Mouse (Mus musculus) heart, embryonic 13.5 days (tissue): ENCODE data around the gene Lypd6b. TPM values are rescaled to one million over a fixed set of nuclear protein-coding genes. Genes with fewer than 3 reads are reported as not detected.

Experiments used
- ATAC-seq: fragments of 200-750 bp; cut with Nextera tagmentation; 2 replicates; pipeline ENCODE4 v1.8.0; 2017; ENCODE audit warnings: moderate TSS enrichment; ENCODE audit not compliant: insufficient number of reproducible peaks, low FRiP score, low TSS enrichment; ENCODE audit errors: extremely low read depth
- H3K27ac ChIP-seq: fragments of 300-500 bp; sonication (generic); replicated peaks from 2 replicates; pipeline ENCODE4 v1.5.1; 2015; ENCODE audit warnings: moderate library complexity, mild to moderate bottlenecking, inconsistent platforms
- H3K27me3 ChIP-seq: fragments of 300-500 bp; sonication (generic); replicated peaks from 2 replicates; pipeline ENCODE4 v1.6.1; 2015; ENCODE audit warnings: mild to moderate bottlenecking, inconsistent platforms
- H3K36me3 ChIP-seq: fragments of 300-500 bp; sonication (generic); 2 replicates; pipeline ENCODE4 v1.6.1; 2015; ENCODE audit warnings: mild to moderate bottlenecking, inconsistent platforms
- H3K4me1 ChIP-seq: fragments of 300-500 bp; sonication (generic); 2 replicates; pipeline ENCODE4 v1.6.1; 2015; ENCODE audit warnings: inconsistent platforms
- H3K4me2 ChIP-seq: fragments of 300-500 bp; sonication (generic); 2 replicates; pipeline ENCODE4 v1.6.1; 2015; ENCODE audit warnings: inconsistent platforms, mild to moderate bottlenecking, moderate library complexity
- H3K4me3 ChIP-seq: fragments of 300-500 bp; sonication (generic); 2 replicates; pipeline ENCODE4 v1.5.1; 2015; ENCODE audit warnings: moderate library complexity, mild to moderate bottlenecking, inconsistent platforms
- H3K9ac ChIP-seq: fragments of 300-500 bp; sonication (generic); 2 replicates; pipeline ENCODE4 v1.6.1; 2015; ENCODE audit warnings: inconsistent platforms, mild to moderate bottlenecking, moderate library complexity
- H3K9me3 ChIP-seq: fragments of 300-500 bp; sonication (generic); 2 replicates; pipeline ENCODE4 v1.6.1; 2016; ENCODE audit warnings: inconsistent platforms
- WGBS: fragments of 180-500 bp; shearing (Covaris S2); methylation state at CpG from one replicate; pipeline ENCODE4 v1.1.7; 2015; ENCODE audit warnings: mixed read lengths; 5-methylcytosine and 5-hydroxymethylcytosine counted together
- polyA plus RNA-seq: library from polyadenylated mRNA; unstranded; fragments of >200 nt; fragmentation: Nextera tagmentation; extraction: Ambion mirVana; gene quantifications from 2 replicates; pipeline ENCODE4 v1.2.1, GENCODE M21; 2015

Lypd6b gene
- polyA plus RNA-seq, 1 experiment from 2014 or later, result 2.5 TPM

DNA sequence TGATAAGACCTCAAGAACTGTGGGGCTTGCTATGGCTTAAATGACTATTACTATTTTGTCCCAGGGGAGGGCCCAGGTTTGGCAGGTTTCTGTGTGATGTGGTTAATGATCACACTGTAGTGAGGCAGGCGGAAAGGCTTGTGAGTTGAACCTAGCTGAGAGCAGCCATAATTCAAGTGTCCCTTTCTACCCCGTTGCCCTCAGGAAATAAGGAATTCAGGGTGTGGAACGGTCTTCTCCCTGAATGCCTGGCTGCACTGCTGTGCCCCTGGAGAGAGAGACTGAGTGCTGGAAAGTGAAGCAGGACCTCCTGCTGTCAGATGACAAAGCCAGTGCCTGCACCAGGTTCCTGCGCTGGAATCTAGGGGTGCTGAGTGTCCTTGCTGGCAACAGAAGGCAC is 40.3 kb downstream of the Lypd6b start:
- 49% methylated on average over 4 of the region's 4 CpGs for WGBS
- H3K27ac ChIP-seq, result no peak overlapping the region
- ATAC-seq, result no peak

DNA sequence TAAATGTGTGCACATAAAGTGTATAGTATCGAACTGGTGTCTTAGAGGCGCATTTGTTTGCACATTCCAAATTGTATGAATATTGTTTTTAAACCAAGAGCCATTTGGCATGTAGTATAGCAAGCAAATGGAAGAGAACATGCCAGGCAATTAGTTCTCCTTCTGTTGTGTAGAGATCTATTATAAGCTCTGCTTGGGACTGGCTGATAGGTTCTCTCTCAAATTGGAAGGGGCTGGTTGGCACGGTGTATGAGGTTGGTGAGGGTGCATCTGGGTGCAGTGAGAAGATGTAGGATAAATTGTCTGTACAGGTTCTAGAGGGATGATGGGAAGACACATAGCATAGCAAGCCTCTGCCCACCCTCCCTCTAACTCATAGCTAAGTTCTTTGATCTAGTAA is 42.9 kb downstream of the Lypd6b start:
- 83% methylated on average over 3 of the region's 3 CpGs for WGBS
- Histone ChIP-seq H3K27me3 (no peaks in the 10 kb centered on the region), H3K4me3 (no peak overlapping the region), H3K9ac (no peak overlapping the region), H3K36me3 (no peaks in the 10 kb centered on the region), H3K4me2 (no peak overlapping the region), H3K4me1 (no peaks in the 10 kb centered on the region), H3K27ac (no peak overlapping the region), H3K9me3 (no peaks in the 10 kb centered on the region)
- ATAC-seq, result no peak

More for the DNA sequence above, 40.3 kb downstream of the Lypd6b start:
- Histone ChIP-seq H3K9me3 (no peaks in the 10 kb centered on the region), H3K27me3 (no peaks in the 10 kb centered on the region), H3K4me1 (0 out of 2 replicates have a peak, but pooled peaks cover 3% of the 10 kb centered on the region), H3K9ac (no peak overlapping the region), H3K4me3 (no peak overlapping the region), H3K4me2 (no peak overlapping the region), H3K36me3 (no peaks in the 10 kb centered on the region)

DNA sequence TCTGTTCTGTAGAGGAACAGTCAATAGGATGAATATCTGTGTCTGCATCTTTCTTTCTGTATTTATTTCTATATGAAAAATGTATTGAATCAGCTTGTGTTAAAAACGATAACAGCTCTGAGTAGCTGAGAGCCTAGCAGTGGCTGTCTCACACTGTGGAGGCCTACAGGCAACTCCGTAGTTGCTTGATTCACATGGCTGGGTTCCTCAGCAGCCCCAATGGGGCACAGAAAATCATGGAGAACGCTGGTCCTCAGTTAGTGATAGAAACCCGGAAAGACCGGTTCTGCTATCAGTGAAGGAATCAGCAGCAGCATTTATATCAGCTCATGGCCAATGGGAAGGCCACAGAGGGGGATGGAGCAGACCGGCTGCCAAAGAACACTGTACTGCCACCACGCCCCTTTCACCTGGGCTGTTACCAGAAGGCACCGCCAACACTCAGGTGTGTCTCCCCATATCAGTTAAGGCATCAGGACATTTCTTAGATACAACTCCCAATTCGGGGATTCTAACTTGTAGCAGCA is 44.9 kb downstream of the Lypd6b start:
- Histone ChIP-seq H3K9me3 (no peaks in the 10 kb centered on the region), H3K27ac (no peak overlapping the region), H3K27me3 (no peaks in the 10 kb centered on the region), H3K36me3 (no peaks in the 10 kb centered on the region), H3K9ac (no peak overlapping the region), H3K4me2 (no peak overlapping the region), H3K4me1 (no peaks in the 10 kb centered on the region), H3K4me3 (no peak overlapping the region)
- WGBS, result 73% methylated on average over 9 of the region's 9 CpGs
- ATAC-seq, result no peak

DNA sequence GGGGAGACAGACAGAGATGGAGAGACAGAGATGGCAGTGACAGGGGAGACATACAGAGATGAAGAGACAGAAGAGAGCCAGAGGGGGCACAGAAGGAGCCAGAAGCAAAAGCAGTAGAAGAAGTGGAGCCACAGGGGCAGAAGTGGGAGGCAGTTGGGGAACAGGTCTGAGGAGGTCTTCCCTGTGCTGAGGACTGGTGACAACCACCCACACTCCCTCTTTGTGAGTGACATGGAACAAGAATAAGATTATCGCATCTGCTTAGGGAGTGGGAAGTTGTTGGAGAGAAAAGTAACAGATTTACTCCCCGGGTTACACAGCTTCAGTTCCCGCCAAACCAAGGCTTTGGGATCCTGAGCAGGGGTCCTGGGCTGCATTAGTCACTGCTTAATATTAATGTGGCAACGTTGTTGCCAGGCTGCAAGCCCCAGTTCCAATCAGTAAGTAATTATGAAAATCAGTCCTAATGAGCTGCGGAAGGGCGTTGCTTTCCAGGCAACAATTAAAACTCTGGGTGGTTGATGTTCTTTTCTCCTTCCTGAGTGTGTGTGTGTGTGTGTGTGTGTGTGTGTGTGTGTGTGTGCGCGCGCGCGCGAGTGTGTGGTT is 50.1 kb downstream of the Lypd6b start:
- no peak overlapping the region for H3K9ac ChIP-seq
- H3K27me3 ChIP-seq, result no peaks in the 10 kb centered on the region
- H3K4me2 ChIP-seq, result no peak overlapping the region
- no peaks in the 10 kb centered on the region for H3K36me3 ChIP-seq
- WGBS, result 71% methylated on average over 12 of the region's 12 CpGs
- H3K27ac ChIP-seq, result no peak overlapping the region
- no peaks in the 10 kb centered on the region for H3K9me3 ChIP-seq
- ATAC-seq, result no peak
- H3K4me3 ChIP-seq, result no peak overlapping the region
- H3K4me1 ChIP-seq, result peaks cover 10% of the 10 kb centered on the region

DNA sequence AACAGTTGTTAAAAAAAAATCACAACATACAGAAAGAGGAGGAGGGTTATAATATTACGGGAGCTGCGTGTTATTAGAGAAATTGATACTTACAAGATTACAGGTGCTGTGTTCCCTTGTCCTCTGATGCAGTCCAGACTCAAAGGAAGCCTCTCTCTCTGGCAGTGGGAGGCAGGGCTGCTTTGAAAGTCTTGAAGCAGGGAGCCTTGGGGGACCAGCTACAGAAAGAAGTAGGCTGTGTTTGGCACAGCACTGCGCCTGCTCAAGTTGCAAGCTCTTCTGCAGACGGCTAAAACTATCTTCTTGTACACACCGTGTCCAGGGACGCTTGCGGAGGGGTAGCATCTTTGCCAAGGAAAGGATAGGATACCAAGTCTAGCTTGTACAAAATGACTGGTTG is 51.1 kb downstream of the Lypd6b start:
- Histone ChIP-seq H3K9me3 (no peaks in the 10 kb centered on the region), H3K4me2 (no peak overlapping the region), H3K9ac (no peak overlapping the region), H3K4me1 (peaks cover 10% of the 10 kb centered on the region), H3K36me3 (no peaks in the 10 kb centered on the region), H3K27me3 (no peaks in the 10 kb centered on the region), H3K27ac (no peak overlapping the region), H3K4me3 (no peak overlapping the region)
- no peak for ATAC-seq
- 71% methylated on average over 7 of the region's 7 CpGs for WGBS

DNA sequence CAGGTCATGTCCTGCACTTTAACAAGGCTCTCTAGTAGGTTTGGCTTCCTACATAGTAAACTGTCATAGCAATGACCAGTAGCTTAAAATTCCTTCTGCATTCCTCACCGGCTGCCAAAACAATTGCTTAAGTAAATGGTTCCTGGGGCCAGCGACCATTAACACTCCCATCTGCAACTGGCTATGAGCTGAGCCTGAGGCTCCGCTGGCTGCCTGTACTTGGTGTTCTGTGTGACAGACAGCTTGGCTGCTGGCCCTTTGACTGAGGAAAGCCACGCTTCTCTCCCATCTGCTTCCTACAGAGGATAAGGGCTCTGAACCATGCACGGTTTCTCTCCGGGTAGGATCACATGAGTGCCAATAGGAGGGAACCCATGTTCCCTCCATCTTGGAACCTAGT is 53.1 kb downstream of the Lypd6b start:
- 17% methylated on average over 6 of the region's 6 CpGs for WGBS
- Histone ChIP-seq H3K4me1 (peaks cover 10% of the 10 kb centered on the region), H3K27me3 (no peaks in the 10 kb centered on the region), H3K36me3 (no peaks in the 10 kb centered on the region), H3K9me3 (no peaks in the 10 kb centered on the region), H3K27ac (0 out of 2 replicates have a peak overlapping the region, but pooled peaks have one; percentile 40), H3K4me3 (no peak overlapping the region), H3K9ac (no peak overlapping the region), H3K4me2 (no peak overlapping the region)
- ATAC-seq, result no peak

DNA sequence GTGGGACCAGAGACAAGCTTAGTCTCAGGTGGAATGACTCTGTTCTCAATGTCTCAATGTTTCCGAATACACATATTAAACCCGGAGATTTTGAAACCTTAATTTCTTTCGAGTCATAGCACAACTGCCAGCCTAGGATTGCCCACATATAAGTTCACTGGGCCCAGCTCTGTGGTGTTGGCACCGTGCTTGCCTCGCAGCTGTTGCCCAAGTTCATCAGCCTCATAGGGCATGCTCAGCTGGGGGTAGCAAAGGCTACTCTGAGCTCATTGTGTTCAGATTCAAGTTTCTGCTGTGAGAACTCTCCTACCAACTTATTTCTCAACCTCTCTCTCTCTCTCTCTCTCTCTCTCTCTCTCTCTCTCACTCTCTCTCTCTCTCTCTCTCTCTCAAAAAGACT is 53.6 kb downstream of the Lypd6b start:
- H3K36me3 ChIP-seq, result no peaks in the 10 kb centered on the region
- WGBS, result 87% methylated on average over 5 of the region's 5 CpGs
- no peak for ATAC-seq
- H3K9ac ChIP-seq, result no peak overlapping the region
- H3K4me1 ChIP-seq, result peaks cover 10% of the 10 kb centered on the region
- no peak overlapping the region for H3K4me3 ChIP-seq
- H3K4me2 ChIP-seq, result no peak overlapping the region
- H3K27me3 ChIP-seq, result no peaks in the 10 kb centered on the region
- no peak overlapping the region for H3K27ac ChIP-seq
- H3K9me3 ChIP-seq, result no peaks in the 10 kb centered on the region

DNA sequence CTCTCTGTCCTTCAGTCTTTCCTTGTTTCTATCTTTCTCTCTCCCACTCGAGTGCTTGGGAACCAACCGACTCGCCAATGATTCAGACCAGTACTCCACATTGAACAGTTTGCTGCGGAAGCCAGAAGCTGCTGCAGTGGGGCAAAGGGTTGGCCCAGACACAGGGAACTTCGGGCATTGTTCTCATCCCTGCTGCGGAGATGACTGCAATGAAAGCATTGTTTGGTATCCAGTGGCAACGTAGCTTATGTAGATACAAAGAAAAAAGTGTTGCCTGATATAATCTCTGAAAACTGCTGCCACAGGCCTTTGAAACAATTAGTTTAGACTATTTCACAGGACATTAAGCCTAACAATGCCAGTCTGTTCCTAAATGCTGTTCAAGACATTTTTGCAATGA is 57.6 kb downstream of the Lypd6b start:
- no peak overlapping the region for H3K4me3 ChIP-seq
- no peaks in the 10 kb centered on the region for H3K9me3 ChIP-seq
- ATAC-seq, result no peak
- H3K27ac ChIP-seq, result no peak overlapping the region
- H3K27me3 ChIP-seq, result no peaks in the 10 kb centered on the region
- H3K36me3 ChIP-seq, result no peaks in the 10 kb centered on the region
- no peak overlapping the region for H3K4me2 ChIP-seq
- 66% methylated on average over 7 of the region's 7 CpGs for WGBS
- no peak overlapping the region for H3K9ac ChIP-seq
- peaks cover 10% of the 10 kb centered on the region for H3K4me1 ChIP-seq

DNA sequence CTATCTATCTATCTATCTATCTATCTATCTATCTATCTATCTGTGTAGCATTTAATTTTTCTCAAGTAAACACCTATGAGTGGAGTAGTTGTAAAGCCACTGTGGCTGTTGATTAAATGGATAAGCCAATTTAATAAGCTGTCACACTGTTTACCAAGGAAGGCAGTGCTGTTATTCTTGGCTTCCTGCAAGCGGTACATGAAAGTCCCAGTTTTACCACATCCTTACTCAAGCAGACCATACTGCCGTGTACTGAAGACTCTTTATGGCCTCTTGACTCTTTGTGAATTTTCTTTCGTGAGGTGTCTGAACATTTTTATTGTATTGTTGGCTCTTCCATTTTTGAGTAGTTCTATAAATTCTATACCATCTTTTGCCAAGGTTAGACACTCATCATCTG is 58.6 kb downstream of the Lypd6b start:
- Histone ChIP-seq H3K9ac (no peak overlapping the region), H3K4me2 (no peak overlapping the region), H3K27ac (no peak overlapping the region), H3K36me3 (no peaks in the 10 kb centered on the region), H3K4me3 (no peak overlapping the region), H3K27me3 (no peaks in the 10 kb centered on the region), H3K4me1 (peaks cover 1% of the 10 kb centered on the region), H3K9me3 (no peaks in the 10 kb centered on the region)
- no peak for ATAC-seq
- WGBS, result 71% methylated on average over 3 of the region's 3 CpGs

DNA sequence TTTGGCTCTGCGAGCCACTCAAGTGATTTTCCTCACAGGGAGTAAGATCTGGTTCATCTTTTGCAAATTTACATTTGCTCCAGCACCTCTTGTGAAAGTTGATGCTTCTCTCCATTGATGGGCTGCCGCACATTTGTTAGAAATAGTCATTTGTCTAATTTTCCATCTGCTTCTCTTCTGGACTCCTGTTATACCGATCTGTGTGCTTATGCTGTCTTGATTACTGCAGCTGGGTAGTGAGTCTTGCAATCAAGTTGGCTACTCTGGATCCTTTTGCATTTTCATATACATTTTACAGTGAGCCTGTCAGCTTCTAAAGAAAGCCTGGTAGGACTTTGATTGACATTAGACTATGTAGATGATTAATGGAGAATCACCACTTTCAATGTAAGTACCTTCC is 59.4 kb downstream of the Lypd6b start:
- no peak overlapping the region for H3K4me3 ChIP-seq
- H3K9me3 ChIP-seq, result no peaks in the 10 kb centered on the region
- H3K4me1 ChIP-seq, result no peaks in the 10 kb centered on the region
- no peak overlapping the region for H3K9ac ChIP-seq
- no peak overlapping the region for H3K27ac ChIP-seq
- no peaks in the 10 kb centered on the region for H3K36me3 ChIP-seq
- 84% methylated on average over 3 of the region's 3 CpGs for WGBS
- no peak for ATAC-seq
- H3K4me2 ChIP-seq, result no peak overlapping the region
- no peaks in the 10 kb centered on the region for H3K27me3 ChIP-seq

DNA sequence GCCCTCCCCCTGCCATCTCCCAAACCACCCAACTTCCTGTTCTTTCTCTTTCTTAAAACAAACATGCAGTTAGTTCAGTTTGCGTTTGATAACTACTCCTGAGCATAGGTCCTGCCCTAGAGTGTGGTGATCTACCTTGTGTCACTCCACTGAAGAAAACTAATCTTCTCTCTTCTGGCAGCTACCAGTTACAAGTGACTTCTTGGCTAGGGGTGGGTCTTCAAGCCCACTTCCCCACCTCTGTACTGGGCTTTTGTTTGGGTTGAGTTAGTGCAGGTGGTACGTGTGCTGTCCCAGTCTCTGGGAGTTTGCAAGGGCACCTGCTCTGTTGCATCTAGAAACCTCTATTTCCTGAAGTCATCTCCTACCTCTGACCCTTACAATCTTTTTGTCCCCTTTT is 60.3 kb downstream of the Lypd6b start:
- no peak for ATAC-seq
- Histone ChIP-seq H3K4me3 (no peak overlapping the region), H3K9me3 (no peaks in the 10 kb centered on the region), H3K27ac (no peak overlapping the region), H3K9ac (no peak overlapping the region), H3K27me3 (no peaks in the 10 kb centered on the region), H3K4me1 (no peaks in the 10 kb centered on the region), H3K36me3 (no peaks in the 10 kb centered on the region), H3K4me2 (no peak overlapping the region)
- WGBS, result 65% methylated on average over 2 of the region's 2 CpGs

DNA sequence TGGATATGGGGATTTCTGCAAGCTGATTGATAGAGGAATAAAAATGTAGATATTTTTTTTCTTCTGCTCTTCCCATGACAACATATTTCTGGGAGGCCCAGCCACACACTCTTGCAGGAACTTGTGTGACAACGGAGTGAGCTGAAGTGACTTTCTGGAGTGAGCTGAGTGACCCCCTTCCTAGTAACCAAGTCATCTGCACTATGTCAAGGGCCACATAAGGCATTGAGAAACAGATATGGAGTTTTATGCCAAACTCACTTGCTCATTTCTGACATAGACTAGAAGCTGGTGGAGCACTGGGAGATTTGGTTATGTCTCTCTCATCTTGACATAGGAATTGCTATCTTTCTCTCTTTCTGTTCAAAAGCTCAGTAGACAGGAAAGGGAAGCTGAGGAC is 62.3 kb downstream of the Lypd6b start:
- H3K4me1 ChIP-seq, result no peaks in the 10 kb centered on the region
- no peak overlapping the region for H3K9ac ChIP-seq
- 58% methylated on average over 1 of the region's 1 CpGs for WGBS
- H3K4me3 ChIP-seq, result no peak overlapping the region
- H3K4me2 ChIP-seq, result no peak overlapping the region
- no peak for ATAC-seq
- no peak overlapping the region for H3K27ac ChIP-seq
- no peaks in the 10 kb centered on the region for H3K9me3 ChIP-seq
- H3K36me3 ChIP-seq, result no peaks in the 10 kb centered on the region
- H3K27me3 ChIP-seq, result no peaks in the 10 kb centered on the region
